In genomic region chr11:32709563-32709962, GRCm38 (mm10) we compare ENCODE assay signal across 8 mouse cellular contexts.
DNase-seq lines count a peak whose midpoint lies in the region; ATAC-seq and TF ChIP-seq lines count a peak whose summit lies in the region.

No protein-coding gene starts in this region.

- H3K27ac ChIP-seq in left cerebral cortex, adult 2 months, result no peak overlapping the region
- H3K27ac ChIP-seq in stomach, postnatal 0 days (replicated peaks), result no peak overlapping the region

- no peak for ATAC-seq in G1E (ENCODE audit: extremely low read depth, insufficient number of reproducible peaks, low FRiP score, poor library complexity, severe bottlenecking)
- ATAC-seq in stomach, postnatal 0 days (ENCODE audit: low FRiP score, low TSS enrichment), result no peak

- no peak overlapping the region for H3K4me2 ChIP-seq in stomach, postnatal 0 days (replicated peaks; ENCODE audit: low read depth)

- TF ChIP-seq CTCF in G1E (IDR thresholded peaks at IDR 0.05; ENCODE audit: low read depth, low read length), result 0 out of 2 replicates have a peak, but pooled peaks have one; percentile 23
- peak; percentile 92 for TF ChIP-seq CTCF in left cerebral cortex, adult 2 months (IDR thresholded peaks at IDR 0.05)
- TF ChIP-seq CTCF in stomach, postnatal 0 days (IDR thresholded peaks at IDR 0.05; ENCODE audit: low read depth), result peak; percentile 94

- no peak for TF ChIP-seq EP300 in stomach, postnatal 0 days (optimal IDR thresholded peaks at IDR 0.05)

- no peaks in the 10 kb centered on the region for H3K9me3 ChIP-seq in G1E (replicated peaks)
- H3K9me3 ChIP-seq in stomach, postnatal 0 days (ENCODE audit: control insufficient read depth, low read length), result no peaks in the 10 kb centered on the region

- H3K36me3 ChIP-seq in G1E (replicated peaks), result peaks cover 58% of the 10 kb centered on the region
- peaks cover 6% of the 10 kb centered on the region; the same call in 1 of the 2 replicates for H3K36me3 ChIP-seq in stomach, postnatal 0 days (ENCODE audit: control insufficient read depth, insufficient read depth, low read length)

- H3K27me3 ChIP-seq in G1E (ENCODE audit: insufficient read depth, low read length), result no peaks in the 10 kb centered on the region
- H3K27me3 ChIP-seq in stomach, postnatal 0 days (ENCODE audit: control insufficient read depth, insufficient read depth, low read length), result no peaks in the 10 kb centered on the region

- intact Hi-C loops in left cerebral cortex, adult 2 months (cut with DNase I), result loop anchor here (1.0 to 10.0 kb wide), 4 partner anchors 67 to 365 kb away; partner anchors contain the start of genes Fbxw11 and Sh3pxd2b

- H3K4me1 ChIP-seq in G1E (ENCODE audit: insufficient read depth, low read depth, low read length), result peaks cover 6% of the 10 kb centered on the region; the same call in 1 of the 2 replicates
- no peaks in the 10 kb centered on the region for H3K4me1 ChIP-seq in stomach, postnatal 0 days (replicated peaks; ENCODE audit: control insufficient read depth, insufficient read depth)

- WGBS in stomach, postnatal 0 days, result 6% methylated on average over 1 of the region's 1 CpGs

- peak; percentile 69 for DNase-seq in adrenal gland, postnatal 14 days
- DNase-seq in adrenal gland, adult 8-10 months, result no peak
- peak; percentile 47 to 68 for DNase-seq in left cerebral cortex, adult 18-20 months (ENCODE audit: low spot score in 2 of 2)
- DNase-seq in left cerebral cortex, adult 8-10 months (ENCODE audit: low spot score in 2 of 2), result no peak
- peak; percentile 20 for DNase-seq in G1E (ENCODE audit: low spot score)
- peak; percentile 85 for DNase-seq in embryo, embryonic 10.5 days (ENCODE audit: low spot score)
- peak; percentile 43 to 53 for DNase-seq in left cerebral cortex, adult 2 months (ENCODE audit: extremely low spot score in 1 of 2, low spot score in 2 of 2)
- DNase-seq in stomach, postnatal 0 days (ENCODE audit: low spot score), result peak; percentile 42

- no peak overlapping the region for H3K9ac ChIP-seq in stomach, postnatal 0 days (ENCODE audit: low read length)

- H3K4me3 ChIP-seq in G1E (ENCODE audit: low read depth, low read length), result no peak overlapping the region
- H3K4me3 ChIP-seq in left cerebral cortex, adult 2 months, result no peak overlapping the region
- H3K4me3 ChIP-seq in stomach, postnatal 0 days (ENCODE audit: low read depth, low read length), result no peak overlapping the region

Comparison
In these comparisons a context has a peak if more than half of its experiments do, and no peak if none do; other contexts are left out.
1. DNase-seq: peak in adrenal gland, postnatal 14 days (single experiment), left cerebral cortex, adult 18-20 months (2 of 2), G1E (single experiment), embryo, embryonic 10.5 days (single experiment), left cerebral cortex, adult 2 months (2 of 2) and stomach, postnatal 0 days (single experiment); none in adrenal gland, adult 8-10 months (single experiment) and left cerebral cortex, adult 8-10 months (0 of 2).
2. CTCF ChIP-seq: peak in every context shown above with its lines; median percentile 94 in stomach, postnatal 0 days; 92 in left cerebral cortex, adult 2 months; 23 in G1E.